Mouse (Mus musculus) lung, embryonic 14.5 days (tissue): ENCODE data around the gene Atg2a. TPM values are rescaled to one million over a fixed set of nuclear protein-coding genes. Genes with fewer than 3 reads are reported as not detected.

Experiments used
- ATAC-seq: fragments of 200-750 bp; cut with Nextera tagmentation; 2 replicates; pipeline ENCODE4 v1.8.0; 2017; ENCODE audit warnings: mild to moderate bottlenecking, moderate TSS enrichment, moderate library complexity; ENCODE audit not compliant: insufficient read depth
- DNase-seq: peaks from one replicate; pipeline ENCODE4 v3.0.0-alpha.2; 2015
- H3K27ac ChIP-seq: fragments of 300-500 bp; sonication (generic); 2 replicates; pipeline ENCODE4 v1.5.1; 2014; ENCODE audit warnings: low read depth, mild to moderate bottlenecking, moderate library complexity
- H3K27me3 ChIP-seq: fragments of 300-500 bp; sonication (generic); 2 replicates; pipeline ENCODE4 v1.6.1; 2014; ENCODE audit warnings: low read length, control low read depth; ENCODE audit not compliant: insufficient read depth
- H3K36me3 ChIP-seq: fragments of 300-500 bp; sonication (generic); 2 replicates; pipeline ENCODE4 v1.6.1; 2014; ENCODE audit warnings: control low read depth; ENCODE audit not compliant: insufficient read depth
- H3K4me1 ChIP-seq: fragments of 300-500 bp; sonication (generic); 2 replicates; pipeline ENCODE4 v1.6.1; 2014; ENCODE audit warnings: antibody characterized with exemption, control low read depth; ENCODE audit not compliant: insufficient read depth
- H3K4me2 ChIP-seq: fragments of 300-500 bp; sonication (generic); 2 replicates; pipeline ENCODE4 v1.6.1; 2014; ENCODE audit warnings: mild to moderate bottlenecking
- H3K4me3 ChIP-seq: fragments of 300-500 bp; sonication (generic); 2 replicates; pipeline ENCODE4 v1.5.1; 2014; ENCODE audit warnings: low read depth, low read length
- H3K9ac ChIP-seq: fragments of 300-500 bp; sonication (generic); 2 replicates; pipeline ENCODE4 v1.6.1; 2014
- H3K9me3 ChIP-seq: fragments of 300-500 bp; sonication (generic); 2 replicates; pipeline ENCODE4 v1.6.1; 2016; ENCODE audit warnings: low read depth, low read length, control low read depth
- CTCF ChIP-seq: IDR thresholded peaks from 2 replicates; pipeline ENCODE4 v1.5.1; 2016; ENCODE audit warnings: antibody characterized with exemption, low read depth
- WGBS: fragments of 180-500 bp; shearing (Covaris S2); extraction: QIAGEN DNeasy Blood & Tissue Kit; methylation state at CpG from one replicate; pipeline ENCODE4 v1.1.7; 2014; 5-methylcytosine and 5-hydroxymethylcytosine counted together
- polyA plus RNA-seq: library from polyadenylated mRNA; unstranded; fragments of >200 nt; fragmentation: Nextera tagmentation; extraction: Ambion mirVana; gene quantifications from 2 replicates; pipeline ENCODE4 v1.2.1, GENCODE M21; 2014

The Atg2a gene
- polyA plus RNA-seq, 1 experiment from 2014 or later = 13.0 TPM

- H3K4me3 ChIP-seq = no peak overlapping the region
- H3K27ac ChIP-seq = no peak overlapping the region
- no peaks in the 10 kb centered on the region for H3K36me3 ChIP-seq
- DNase-seq = no peak
- no peak for TF ChIP-seq CTCF
- H3K4me1 ChIP-seq = no peaks in the 10 kb centered on the region
- 83% methylated on average over 8 of the region's 8 CpGs for WGBS
- H3K4me2 ChIP-seq = no peak overlapping the region
- H3K9ac ChIP-seq = no peak overlapping the region
- no peak for ATAC-seq
- no peaks in the 10 kb centered on the region for H3K9me3 ChIP-seq
- H3K27me3 ChIP-seq = no peaks in the 10 kb centered on the region
These were observed 28.5 kb downstream of the Atg2a start for GRCm38 (mm10) chr19:6269798-6270475.

GRCm38 (mm10) chr19:6270661-6271060 is 29.2 kb downstream of the Atg2a start:
- Histone ChIP-seq H3K4me2 (no peak overlapping the region), H3K9me3 (no peaks in the 10 kb centered on the region), H3K36me3 (no peaks in the 10 kb centered on the region), H3K4me1 (no peaks in the 10 kb centered on the region), H3K27ac (no peak overlapping the region), H3K9ac (no peak overlapping the region), H3K27me3 (no peaks in the 10 kb centered on the region), H3K4me3 (no peak overlapping the region)
- DNase-seq (no peak), ATAC-seq (no peak)
- 47% methylated on average over 9 of the region's 9 CpGs for WGBS
- no peak for TF ChIP-seq CTCF

GRCm38 (mm10) chr19:6271206-6271605 is 29.7 kb downstream of the Atg2a start:
- DNase-seq = no peak
- Histone ChIP-seq H3K36me3 (no peaks in the 10 kb centered on the region), H3K4me2 (no peak overlapping the region), H3K4me1 (0 out of 2 replicates have a peak, but pooled peaks cover 2% of the 10 kb centered on the region), H3K27ac (no peak overlapping the region), H3K9me3 (no peaks in the 10 kb centered on the region), H3K27me3 (no peaks in the 10 kb centered on the region), H3K4me3 (no peak overlapping the region), H3K9ac (no peak overlapping the region)
- TF ChIP-seq CTCF = no peak
- 23% methylated on average over 8 of the region's 8 CpGs for WGBS
- no peak for ATAC-seq

- H3K27ac ChIP-seq = no peak overlapping the region
- 56% methylated on average over 7 of the region's 7 CpGs for WGBS
- no peak for ATAC-seq
These were observed 30.6 kb downstream of the Atg2a start for GRCm38 (mm10) chr19:6272053-6272452.

GRCm38 (mm10) chr19:6272738-6273137 is 31.3 kb downstream of the Atg2a start:
- Histone ChIP-seq H3K4me2 (no peak overlapping the region), H3K27ac (no peak overlapping the region)
- peak; percentile 42 for DNase-seq

More at GRCm38 (mm10) chr19:6272053-6272452, 30.6 kb downstream of the Atg2a start:
- Histone ChIP-seq H3K4me2 (no peak overlapping the region), H3K9me3 (no peaks in the 10 kb centered on the region), H3K4me1 (0 out of 2 replicates have a peak, but pooled peaks cover 2% of the 10 kb centered on the region), H3K27me3 (no peaks in the 10 kb centered on the region), H3K4me3 (no peak overlapping the region), H3K36me3 (no peaks in the 10 kb centered on the region), H3K9ac (no peak overlapping the region)
- DNase-seq = no peak
- no peak for TF ChIP-seq CTCF

GRCm38 (mm10) chr19:6273592-6273991 is 32.1 kb downstream of the Atg2a start:
- Histone ChIP-seq H3K9me3 (no peaks in the 10 kb centered on the region), H3K36me3 (no peaks in the 10 kb centered on the region), H3K4me3 (no peak overlapping the region), H3K27ac (no peak overlapping the region), H3K9ac (no peak overlapping the region), H3K4me2 (no peak overlapping the region), H3K4me1 (peaks cover 5% of the 10 kb centered on the region; the same call in 1 of the 2 replicates), H3K27me3 (no peaks in the 10 kb centered on the region)
- WGBS = 70% methylated on average over 4 of the region's 4 CpGs
- TF ChIP-seq CTCF = no peak
- no peak for ATAC-seq
- DNase-seq = no peak

More at GRCm38 (mm10) chr19:6272738-6273137, 31.3 kb downstream of the Atg2a start:
- Histone ChIP-seq H3K36me3 (no peaks in the 10 kb centered on the region), H3K9me3 (no peaks in the 10 kb centered on the region), H3K27me3 (no peaks in the 10 kb centered on the region), H3K4me1 (peaks cover 2% of the 10 kb centered on the region; the same call in 1 of the 2 replicates), H3K4me3 (no peak overlapping the region), H3K9ac (no peak overlapping the region)
- 69% methylated on average over 4 of the region's 4 CpGs for whole genome bisulfite sequencing
- TF ChIP-seq CTCF = no peak
- ATAC-seq = no peak

DNA sequence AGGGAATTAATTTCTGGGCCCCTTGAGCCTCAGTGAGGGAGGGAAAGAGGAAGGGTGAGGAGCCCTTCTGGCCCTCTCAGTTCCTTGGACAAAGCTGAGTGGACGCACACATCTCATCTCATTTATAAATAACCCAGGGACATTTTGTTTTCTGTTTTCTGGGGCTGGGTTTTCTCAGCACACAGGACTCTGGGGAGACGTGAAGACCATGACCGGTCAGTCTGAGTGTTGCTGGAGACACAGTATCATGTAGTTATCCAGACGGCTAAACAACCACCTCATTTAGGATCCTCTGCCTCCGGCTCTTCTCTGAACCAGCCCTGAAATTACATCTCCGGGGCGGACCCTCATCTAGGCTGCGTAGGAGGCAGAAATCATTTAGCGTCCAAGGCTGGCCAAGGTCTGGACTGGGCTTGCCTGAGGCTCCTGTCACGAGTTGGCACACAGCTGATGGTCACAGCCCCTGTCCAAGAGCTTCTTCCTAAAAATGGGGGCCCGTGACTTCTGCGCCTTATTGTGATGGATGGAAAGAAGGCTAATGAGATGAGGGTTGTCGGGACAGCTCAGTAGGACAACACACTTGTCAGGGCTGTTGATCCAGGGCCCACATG is 32.6 kb downstream of the Atg2a start:
- H3K36me3 ChIP-seq = no peaks in the 10 kb centered on the region
- no peak overlapping the region; the same call in 1 of the 2 replicates for H3K9ac ChIP-seq
- H3K4me2 ChIP-seq = no peak overlapping the region
- H3K9me3 ChIP-seq = no peaks in the 10 kb centered on the region
- no peak overlapping the region for H3K27ac ChIP-seq
- WGBS = 84% methylated on average over 13 of the region's 13 CpGs
- H3K4me1 ChIP-seq = peaks cover 10% of the 10 kb centered on the region; the same call in 1 of the 2 replicates
- DNase-seq (no peak), ATAC-seq (no peak)
- no peak overlapping the region for H3K4me3 ChIP-seq
- H3K27me3 ChIP-seq = no peaks in the 10 kb centered on the region
- no peak for TF ChIP-seq CTCF
